Mouse (Mus musculus): ENCODE results near the gene Cxcl2.

GRCm38 (mm10) chr5:90894231-90894630 is 9.4 kb upstream of the Cxcl2 start:
- TF ChIP-seq CEBPB (IDR thresholded peaks at IDR 0.05; ENCODE audit: low read depth) (no peak), CTCF (IDR thresholded peaks at IDR 0.05; ENCODE audit: control insufficient read depth, insufficient read depth, insufficient read length) (no peak), USF1 (IDR thresholded peaks at IDR 0.05; ENCODE audit: low read depth) (no peak)
